Mouse (Mus musculus): ENCODE measurements around the gene Hjurp. TPM values are rescaled to one million over a fixed set of nuclear protein-coding genes. Genes with fewer than 3 reads are reported as not detected.

Hjurp gene
- polyA plus RNA-seq, 3 experiments from 2014 or later = 37.3 to 97.3 (median 69.6) TPM

- no peak for ATAC-seq
These were observed 20.2 kb upstream of the Hjurp start for GRCm38 (mm10) chr1:88297480-88298258.

GRCm38 (mm10) chr1:88296171-88296920 is 18.9 kb upstream of the Hjurp start:
- no peak for ATAC-seq

- no peak for ATAC-seq
These were observed 17.2 kb upstream of the Hjurp start for GRCm38 (mm10) chr1:88294650-88295049.

GRCm38 (mm10) chr1:88292057-88292456 is 14.6 kb upstream of the Hjurp start:
- ATAC-seq = no peak

GRCm38 (mm10) chr1:88291409-88292005 is 14.1 kb upstream of the Hjurp start:
- ATAC-seq = no peak

- ATAC-seq = no peak
These were observed 13.1 kb upstream of the Hjurp start for GRCm38 (mm10) chr1:88290511-88290910.

GRCm38 (mm10) chr1:88289917-88290316 is 12.5 kb upstream of the Hjurp start:
- no peak for ATAC-seq

GRCm38 (mm10) chr1:88289152-88289551 is 11.7 kb upstream of the Hjurp start:
- no peak for ATAC-seq

GRCm38 (mm10) chr1:88288789-88289127 is 11.3 kb upstream of the Hjurp start:
- ATAC-seq = no peak

GRCm38 (mm10) chr1:88288056-88288788 is 10.8 kb upstream of the Hjurp start:
- ATAC-seq = no peak

- ATAC-seq = peak; percentile 60
These were observed 10.2 kb upstream of the Hjurp start for GRCm38 (mm10) chr1:88287697-88287980.

GRCm38 (mm10) chr1:88286887-88287696 is 9.7 kb upstream of the Hjurp start:
- ATAC-seq = no peak

- ATAC-seq = no peak
These were observed 8.9 kb upstream of the Hjurp start for GRCm38 (mm10) chr1:88286136-88286845.

GRCm38 (mm10) chr1:88285652-88286051 is 8.2 kb upstream of the Hjurp start:
- no peak for ATAC-seq

- ATAC-seq = no peak
These were observed 7.5 kb upstream of the Hjurp start for GRCm38 (mm10) chr1:88284946-88285320.

- ATAC-seq = no peak
These were observed 7.0 kb upstream of the Hjurp start for GRCm38 (mm10) chr1:88284228-88284945.

GRCm38 (mm10) chr1:88283376-88284227 is 6.2 kb upstream of the Hjurp start:
- ATAC-seq = no peak

GRCm38 (mm10) chr1:88282301-88282700 is 4.9 kb upstream of the Hjurp start:
- no peak for ATAC-seq

GRCm38 (mm10) chr1:88280006-88280690 is 2.7 kb upstream of the Hjurp start:
- ATAC-seq = no peak

All from inflammation-experienced regulatory T-cells, adult 6 months (primary cell).